Mouse (Mus musculus) midbrain, embryonic 11.5 days (tissue): ENCODE data around the gene Ccdc22. TPM values are rescaled to one million over a fixed set of nuclear protein-coding genes. Genes with fewer than 3 reads are reported as not detected.

Source experiments
- ATAC-seq: fragments of 200-750 bp; cut with Nextera tagmentation; 2 replicates; pipeline ENCODE4 v1.8.0; 2017; ENCODE audit warnings: moderate TSS enrichment, moderate library complexity; ENCODE audit not compliant: low FRiP score
- DNase-seq: peaks from one replicate; pipeline ENCODE4 v3.0.0; 2015; ENCODE audit warnings: low spot score; ENCODE audit errors: missing footprints
- H3K27ac ChIP-seq: fragments of 300-500 bp; sonication (generic); 2 replicates; pipeline ENCODE4 v1.5.1; 2014; ENCODE audit warnings: low read depth, low read length
- H3K27me3 ChIP-seq: fragments of 300-500 bp; sonication (generic); 2 replicates; pipeline ENCODE4 v1.6.1; 2014; ENCODE audit warnings: mild to moderate bottlenecking, low read length, moderate library complexity, mixed read lengths; ENCODE audit not compliant: control insufficient read depth, insufficient read depth
- H3K36me3 ChIP-seq: fragments of 300-500 bp; sonication (generic); 2 replicates; pipeline ENCODE4 v1.6.1; 2014; ENCODE audit warnings: mild to moderate bottlenecking, low read length, moderate library complexity, mixed read lengths; ENCODE audit not compliant: control insufficient read depth, insufficient read depth
- H3K4me1 ChIP-seq: fragments of 300-500 bp; sonication (generic); 2 replicates; pipeline ENCODE4 v1.6.1; 2014; ENCODE audit warnings: low read length; ENCODE audit not compliant: control insufficient read depth, insufficient read depth
- H3K4me2 ChIP-seq: fragments of 300-500 bp; sonication (generic); 2 replicates; pipeline ENCODE4 v1.6.1; 2014; ENCODE audit warnings: mild to moderate bottlenecking, moderate library complexity
- H3K4me3 ChIP-seq: fragments of 300-500 bp; sonication (generic); 2 replicates; pipeline ENCODE4 v1.5.1; 2014; ENCODE audit warnings: low read depth, low read length
- H3K9ac ChIP-seq: fragments of 300-500 bp; sonication (generic); 2 replicates; pipeline ENCODE4 v1.6.1; 2014; ENCODE audit warnings: low read length
- H3K9me3 ChIP-seq: fragments of 300-500 bp; sonication (generic); 2 replicates; pipeline ENCODE4 v1.6.1; 2016; ENCODE audit warnings: low read length; ENCODE audit not compliant: control insufficient read depth
- WGBS: fragments of 180-500 bp; shearing (Covaris S2); extraction: QIAGEN DNeasy Blood & Tissue Kit; methylation state at CpG from one replicate; pipeline ENCODE4 v1.1.7; 2014; 5-methylcytosine and 5-hydroxymethylcytosine counted together
- polyA plus RNA-seq: library from polyadenylated mRNA; unstranded; fragments of >200 nt; fragmentation: Nextera tagmentation; extraction: Ambion mirVana; gene quantifications from 2 replicates; pipeline ENCODE4 v1.2.1, GENCODE M21; 2014

Gene Ccdc22
- polyA plus RNA-seq, 1 experiment from 2014 or later: 27.2 TPM

DNA sequence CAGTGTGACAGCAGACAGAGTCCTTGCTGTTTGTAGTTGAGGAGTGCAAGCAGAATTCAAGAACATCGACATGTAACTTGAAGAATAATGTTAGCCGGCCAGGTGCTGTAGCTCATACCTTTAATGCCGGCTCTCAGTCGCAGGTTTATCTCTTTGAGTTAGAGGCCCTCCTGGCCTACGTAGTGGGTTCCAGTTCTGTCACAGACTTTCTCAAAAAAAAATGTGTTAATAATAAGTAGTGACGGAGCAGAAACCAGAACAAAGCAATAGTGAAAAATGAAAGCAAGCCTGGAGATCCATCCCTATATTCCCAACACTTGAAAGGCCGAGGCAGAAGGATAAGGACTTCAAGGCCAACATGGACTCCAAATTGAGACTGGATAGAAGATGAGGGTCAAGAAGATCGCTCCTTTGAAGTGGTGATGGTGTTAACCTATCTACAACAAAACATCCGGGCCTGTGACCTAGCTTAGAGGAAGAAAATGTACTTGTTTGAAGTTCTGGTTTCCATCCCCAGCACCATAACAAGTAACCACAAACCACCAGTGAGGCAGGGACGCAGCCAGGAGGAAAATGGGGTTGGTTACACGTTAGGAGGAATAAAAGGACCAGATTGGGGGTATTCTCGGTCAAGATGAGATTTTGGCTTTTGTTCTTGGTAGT, 12.7 kb upstream of the Ccdc22 start:
- WGBS: 83% methylated on average over 12 of the region's 12 CpGs
- Histone ChIP-seq H3K4me1 (no peaks in the 10 kb centered on the region), H3K27me3 (no peaks in the 10 kb centered on the region), H3K36me3 (no peaks in the 10 kb centered on the region), H3K9me3 (no peaks in the 10 kb centered on the region), H3K9ac (no peak overlapping the region), H3K4me3 (no peak overlapping the region), H3K27ac (no peak overlapping the region), H3K4me2 (no peak overlapping the region)
- DNase-seq (no peak), ATAC-seq (no peak)

DNA sequence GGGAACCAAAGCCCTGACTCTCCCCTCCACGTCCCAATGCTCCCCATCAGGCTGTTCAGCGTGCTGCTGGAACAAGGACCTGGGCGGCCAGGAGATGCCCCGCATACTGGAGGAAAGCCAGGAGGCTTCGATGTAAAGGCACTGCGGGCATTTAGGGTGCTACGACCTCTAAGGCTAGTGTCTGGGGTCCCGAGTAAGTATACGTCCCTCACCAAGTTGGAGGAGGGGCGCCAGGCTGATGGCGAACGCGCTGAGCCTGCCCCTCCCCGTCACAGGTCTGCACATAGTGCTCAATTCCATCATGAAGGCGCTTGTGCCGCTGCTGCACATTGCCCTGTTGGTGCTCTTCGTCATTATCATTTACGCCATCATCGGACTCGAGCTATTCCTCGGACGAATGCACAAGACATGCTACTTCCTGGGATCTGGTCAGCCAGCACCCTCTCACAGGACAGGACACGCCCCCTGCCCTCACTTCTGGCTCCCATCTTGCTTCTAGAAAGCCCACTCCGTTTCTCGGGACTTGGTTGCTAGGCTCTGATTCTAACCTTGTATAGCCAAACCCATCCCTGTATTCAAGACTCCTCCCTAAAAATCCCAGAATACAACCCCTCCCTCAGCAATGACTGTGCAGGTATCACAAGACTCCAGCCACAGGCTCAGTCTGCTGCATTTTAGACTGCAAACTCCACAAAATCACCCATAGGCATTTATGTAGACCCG, 5.4 kb upstream of the Ccdc22 start:
- no peaks in the 10 kb centered on the region for H3K27me3 ChIP-seq
- peak overlapping the region; percentile 48 for H3K9ac ChIP-seq
- H3K9me3 ChIP-seq: no peaks in the 10 kb centered on the region
- H3K4me2 ChIP-seq: peak overlapping the region; percentile 65
- H3K36me3 ChIP-seq: no peaks in the 10 kb centered on the region
- no peaks in the 10 kb centered on the region for H3K4me1 ChIP-seq
- WGBS: 21% methylated on average over 26 of the region's 26 CpGs
- peak overlapping the region; percentile 31 for H3K4me3 ChIP-seq
- no peak overlapping the region for H3K27ac ChIP-seq
- ATAC-seq (peak; percentile 50; the same call in 1 of the 2 replicates), DNase-seq (peak; percentile 84)

DNA sequence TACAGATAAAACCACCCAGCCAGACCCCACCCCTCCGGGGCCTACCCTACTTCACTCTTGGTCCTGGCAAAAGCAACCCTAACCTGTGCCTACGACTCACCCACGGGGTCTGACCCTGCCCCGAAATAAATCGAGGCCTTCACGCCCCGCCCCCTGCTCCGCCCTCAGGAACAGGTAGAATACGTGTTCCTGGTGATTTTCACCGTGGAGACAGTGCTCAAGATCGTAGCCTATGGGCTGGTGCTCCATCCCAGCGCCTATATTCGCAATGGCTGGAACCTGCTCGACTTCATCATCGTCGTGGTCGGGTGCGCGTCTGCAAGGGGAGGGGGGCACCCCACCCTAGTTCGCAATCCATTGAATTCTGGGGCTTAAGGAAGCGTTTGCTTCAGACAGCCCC, 4.7 kb upstream of the Ccdc22 start:
- Histone ChIP-seq H3K4me1 (no peaks in the 10 kb centered on the region), H3K4me3 (peak overlapping the region; percentile 31; the same call in 1 of the 2 replicates), H3K36me3 (no peaks in the 10 kb centered on the region), H3K4me2 (peak overlapping the region; percentile 65), H3K27ac (no peak overlapping the region), H3K9ac (no peak overlapping the region; the same call in 1 of the 2 replicates), H3K27me3 (no peaks in the 10 kb centered on the region), H3K9me3 (no peaks in the 10 kb centered on the region)
- ATAC-seq (no peak), DNase-seq (no peak)
- WGBS: 19% methylated on average over 19 of the region's 21 CpGs

DNA sequence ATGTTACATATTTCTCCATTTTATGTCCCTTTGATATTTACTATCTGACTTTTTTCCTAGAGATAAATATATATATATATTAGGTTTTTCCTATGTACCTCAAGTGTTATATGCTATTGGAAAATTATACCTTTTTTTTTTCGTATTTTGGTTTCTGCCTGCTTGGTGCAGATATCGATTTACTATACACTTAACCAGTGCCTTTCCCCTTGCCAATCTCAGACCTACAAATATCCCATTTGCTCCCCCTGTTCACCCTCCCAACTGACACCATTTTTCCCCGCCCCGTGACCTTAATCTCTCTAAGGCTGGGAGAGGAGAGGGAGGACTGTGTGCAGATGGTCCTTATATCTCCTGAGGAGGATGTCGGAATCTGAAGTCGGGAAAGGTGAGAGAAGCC, 1.5 kb upstream of the Ccdc22 start, which contains the start of gene Cacna1f:
Gene Cacna1f (plus strand): TSS at position 301 of the 400 bp plus-strand sequence.
- Histone ChIP-seq H3K36me3 (no peaks in the 10 kb centered on the region), H3K4me2 (no peak within 1 kb of the TSS), H3K4me3 (no peak within 1 kb of the TSS), H3K4me1 (no peaks in the 10 kb centered on the region), H3K9me3 (no peaks in the 10 kb centered on the region), H3K27me3 (no peaks in the 10 kb centered on the region), H3K27ac (no peak within 1 kb of the TSS), H3K9ac (no peak within 1 kb of the TSS)
- ATAC-seq (no peak), DNase-seq (no peak)
- 78% methylated on average over 6 of the region's 6 CpGs for WGBS

DNA sequence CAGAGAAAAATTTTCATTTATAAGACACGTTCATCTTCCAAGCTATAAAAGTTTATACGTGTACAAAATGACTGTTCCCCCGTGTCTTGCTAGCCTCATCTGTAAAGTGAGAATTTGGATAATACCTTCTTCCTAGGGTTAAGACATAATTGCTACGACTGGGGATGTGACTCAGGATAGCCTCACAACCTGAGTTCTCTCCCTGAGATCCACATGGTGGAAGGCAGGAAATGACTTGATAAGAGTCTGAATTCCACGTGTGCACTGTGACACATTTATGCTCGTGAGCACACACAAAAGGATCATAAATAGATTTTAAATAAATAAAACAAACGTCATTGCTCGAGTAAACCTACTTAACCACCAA, 241 bp upstream of the Ccdc22 start:
- 50% methylated on average over 8 of the region's 8 CpGs for WGBS
- H3K4me2 ChIP-seq: no peak overlapping the region
- no peak overlapping the region for H3K27ac ChIP-seq
- H3K4me1 ChIP-seq: no peaks in the 10 kb centered on the region
- ATAC-seq: peak; percentile 46
- H3K9ac ChIP-seq: no peak overlapping the region
- H3K4me3 ChIP-seq: no peak overlapping the region
- no peaks in the 10 kb centered on the region for H3K27me3 ChIP-seq
- no peaks in the 10 kb centered on the region for H3K36me3 ChIP-seq
- DNase-seq: no peak
- H3K9me3 ChIP-seq: no peaks in the 10 kb centered on the region

DNA sequence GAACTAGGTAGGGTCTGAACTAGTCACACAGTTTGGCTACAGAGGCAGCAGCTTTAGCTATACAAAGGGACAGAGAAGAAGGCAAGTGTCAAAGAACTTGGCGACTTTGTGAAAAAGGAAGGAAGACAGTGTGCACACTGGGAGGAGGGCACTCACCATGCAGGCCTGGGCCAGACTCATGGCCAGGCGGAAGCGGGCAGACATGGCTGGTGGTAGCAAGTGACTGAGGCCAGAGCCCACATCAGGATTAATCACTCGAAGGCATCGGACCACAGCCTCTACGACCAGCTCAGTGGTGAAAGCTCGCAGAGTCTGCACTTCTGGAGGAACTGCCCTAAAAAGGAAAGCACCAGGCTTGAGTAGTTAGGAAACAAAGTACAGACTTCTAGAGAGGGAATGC, 1.3 kb downstream of the Ccdc22 start:
- no peak for DNase-seq
- WGBS: 91% methylated on average over 7 of the region's 7 CpGs
- Histone ChIP-seq H3K9me3 (no peaks in the 10 kb centered on the region), H3K27ac (no peak overlapping the region), H3K4me1 (no peaks in the 10 kb centered on the region), H3K4me3 (no peak overlapping the region), H3K27me3 (no peaks in the 10 kb centered on the region), H3K36me3 (no peaks in the 10 kb centered on the region), H3K4me2 (no peak overlapping the region), H3K9ac (no peak overlapping the region)
- no peak for ATAC-seq

DNA sequence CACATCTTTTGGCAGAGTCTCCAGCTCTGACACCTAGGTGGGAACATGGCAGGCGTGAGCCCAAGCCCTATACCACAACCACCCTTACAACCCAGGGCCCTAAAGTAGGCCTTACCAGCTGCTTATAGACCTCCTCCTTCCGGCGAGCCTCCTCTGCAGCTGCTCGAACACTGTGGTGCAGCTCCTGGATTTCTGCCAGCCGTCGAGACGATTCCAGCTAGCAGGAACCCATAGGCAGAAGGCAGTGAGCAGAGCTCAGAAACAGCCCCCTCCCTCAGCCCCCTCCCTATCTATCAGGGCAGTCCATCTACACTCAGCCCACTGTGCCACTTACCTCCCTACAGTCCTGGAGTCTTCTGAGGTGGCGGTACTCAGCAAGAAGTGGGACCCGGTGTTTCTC, 9.9 kb downstream of the Ccdc22 start:
- Histone ChIP-seq H3K27me3 (no peaks in the 10 kb centered on the region), H3K27ac (no peak overlapping the region), H3K4me2 (no peak overlapping the region), H3K4me1 (no peaks in the 10 kb centered on the region), H3K9ac (no peak overlapping the region), H3K4me3 (no peak overlapping the region), H3K36me3 (no peaks in the 10 kb centered on the region), H3K9me3 (no peaks in the 10 kb centered on the region)
- ATAC-seq: no peak
- WGBS: 92% methylated on average over 9 of the region's 9 CpGs
- DNase-seq: no peak

DNA sequence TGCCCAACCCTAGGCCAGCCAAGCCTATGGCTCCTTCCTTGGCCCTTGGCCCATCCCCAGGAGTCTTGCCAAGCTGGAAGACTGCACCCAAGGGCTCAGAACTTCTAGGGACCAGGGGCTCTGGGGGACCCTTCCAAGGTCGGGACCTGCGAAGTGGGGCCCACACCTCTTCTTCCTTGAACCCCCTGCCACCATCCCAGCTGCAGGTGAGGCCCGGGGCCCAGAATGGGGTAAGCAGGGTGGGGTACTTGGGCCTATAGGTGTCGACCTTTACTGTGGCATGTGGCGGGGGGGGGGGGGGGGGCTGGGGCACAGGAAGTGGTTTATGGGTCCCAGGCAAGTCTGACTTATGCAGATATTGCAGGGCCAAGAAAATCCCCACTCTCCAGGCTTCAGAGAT, 19.0 kb downstream of the Ccdc22 start:
- WGBS: 80% methylated on average over 1 of the region's 5 CpGs
- Histone ChIP-seq H3K4me1 (no peaks in the 10 kb centered on the region), H3K36me3 (no peaks in the 10 kb centered on the region), H3K4me2 (no peak overlapping the region), H3K9ac (no peak overlapping the region), H3K4me3 (no peak overlapping the region), H3K27me3 (no peaks in the 10 kb centered on the region), H3K9me3 (no peaks in the 10 kb centered on the region), H3K27ac (no peak overlapping the region)
- ATAC-seq (no peak), DNase-seq (no peak)

DNA sequence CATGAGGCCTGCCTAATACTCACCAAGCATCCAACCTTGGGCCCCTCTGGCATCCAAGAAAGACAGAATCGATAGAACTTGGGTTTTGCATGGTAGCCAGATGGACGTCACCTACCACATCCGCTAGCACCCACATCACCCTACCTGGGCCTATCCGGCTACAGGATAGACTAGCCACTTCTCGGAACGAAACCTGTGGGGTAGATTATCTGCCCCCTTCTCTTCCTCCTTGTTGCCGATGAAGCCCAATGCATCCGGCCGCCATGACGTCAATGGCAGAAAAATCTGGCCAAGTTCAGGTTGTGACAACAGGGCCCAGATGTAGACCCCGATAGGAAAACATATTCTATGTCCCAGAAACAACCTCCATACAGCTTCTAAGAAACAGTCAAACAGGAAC, 21.4 kb downstream of the Ccdc22 start:
- Histone ChIP-seq H3K27ac (no peak overlapping the region), H3K4me2 (no peak overlapping the region), H3K9me3 (no peaks in the 10 kb centered on the region), H3K27me3 (no peaks in the 10 kb centered on the region), H3K9ac (no peak overlapping the region), H3K4me3 (no peak overlapping the region), H3K36me3 (no peaks in the 10 kb centered on the region), H3K4me1 (no peaks in the 10 kb centered on the region)
- WGBS: 94% methylated on average over 11 of the region's 11 CpGs
- DNase-seq (no peak), ATAC-seq (no peak)
